Mouse (Mus musculus): ENCODE measurements around the gene 1520401A03Rik. TPM values are rescaled to one million over a fixed set of nuclear protein-coding genes. Genes with fewer than 3 reads are reported as not detected.

Gene 1520401A03Rik
- polyA plus RNA-seq, 1 experiment, result 7.1 TPM

DNA sequence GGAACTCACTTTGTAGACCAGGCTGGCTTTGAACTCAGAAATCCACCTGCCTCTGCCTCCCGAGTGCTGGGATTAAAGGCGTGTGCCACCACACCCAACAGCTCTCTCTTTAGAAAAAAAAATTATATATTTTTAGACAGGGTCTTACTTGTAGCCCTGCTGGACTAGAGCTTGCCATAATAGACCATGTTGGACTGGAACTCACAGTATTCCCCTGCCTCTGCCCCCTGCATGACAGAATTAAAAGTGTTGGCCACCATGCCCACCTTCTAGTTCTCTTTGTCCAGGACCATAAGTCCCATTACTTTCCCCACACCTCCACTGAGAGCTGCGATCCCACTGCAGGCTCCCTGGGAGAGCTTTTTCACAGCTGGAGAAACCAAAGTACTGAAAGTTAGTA lies 24.9 kb upstream of the 1520401A03Rik start:
- H3K27me3 ChIP-seq (ENCODE audit: control insufficient read depth, insufficient read depth, low read length), result no peaks in the 10 kb centered on the region
- H3K4me3 ChIP-seq (ENCODE audit: control insufficient read depth, low read depth, low read length), result no peak overlapping the region
- TF ChIP-seq CTCF (IDR thresholded peaks at IDR 0.05; ENCODE audit: control insufficient read depth, insufficient read depth, insufficient replicate concordance, low read depth, low read length) (no peak), POLR2A (IDR thresholded peaks at IDR 0.05; ENCODE audit: control insufficient read depth, low read depth, low read length) (no peak)
- no peak overlapping the region for H3K27ac ChIP-seq (ENCODE audit: control insufficient read depth, insufficient read depth, low read depth, low read length)
- peaks cover 14% of the 10 kb centered on the region for H3K4me1 ChIP-seq (ENCODE audit: control insufficient read depth, insufficient read depth, low read length)
- no peaks in the 10 kb centered on the region for H3K36me3 ChIP-seq (ENCODE audit: control insufficient read depth, insufficient read depth, low read length)

DNA sequence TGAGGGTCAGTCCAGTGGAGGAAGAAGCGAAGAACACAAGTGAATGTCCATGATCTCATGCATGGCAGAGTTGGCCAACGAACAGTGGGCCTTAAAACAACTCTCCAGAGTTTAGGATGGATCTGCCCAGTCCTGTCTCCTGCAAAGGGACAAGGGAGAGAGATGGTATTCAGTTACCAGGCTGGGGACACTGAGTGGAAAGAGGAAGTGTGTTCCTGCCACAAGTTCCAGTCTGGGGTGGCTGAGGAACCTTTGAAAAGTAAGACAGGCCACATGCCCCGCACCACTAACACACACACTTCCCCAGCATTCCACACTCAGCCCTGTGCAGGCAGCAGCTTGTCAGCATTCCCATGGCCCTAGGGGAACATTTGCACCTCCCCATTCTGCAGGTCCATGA lies 24.2 kb upstream of the 1520401A03Rik start:
- no peak for TF ChIP-seq CTCF (IDR thresholded peaks at IDR 0.05; ENCODE audit: control insufficient read depth, insufficient read depth, insufficient replicate concordance, low read depth, low read length)
- TF ChIP-seq POLR2A (IDR thresholded peaks at IDR 0.05; ENCODE audit: control insufficient read depth, low read depth, low read length), result no peak
- Histone ChIP-seq H3K36me3 (ENCODE audit: control insufficient read depth, insufficient read depth, low read length) (no peaks in the 10 kb centered on the region), H3K4me3 (ENCODE audit: control insufficient read depth, low read depth, low read length) (no peak overlapping the region), H3K27me3 (ENCODE audit: control insufficient read depth, insufficient read depth, low read length) (no peaks in the 10 kb centered on the region), H3K4me1 (ENCODE audit: control insufficient read depth, insufficient read depth, low read length) (peaks cover 21% of the 10 kb centered on the region), H3K27ac (ENCODE audit: control insufficient read depth, insufficient read depth, low read depth, low read length) (no peak overlapping the region)

GRCm38 (mm10) chr17:23746311-23746710 lies 23.7 kb upstream of the 1520401A03Rik start:
- Histone ChIP-seq H3K4me1 (ENCODE audit: control insufficient read depth, insufficient read depth, low read length) (peaks cover 21% of the 10 kb centered on the region), H3K36me3 (ENCODE audit: control insufficient read depth, insufficient read depth, low read length) (no peaks in the 10 kb centered on the region), H3K27me3 (ENCODE audit: control insufficient read depth, insufficient read depth, low read length) (no peaks in the 10 kb centered on the region), H3K27ac (ENCODE audit: control insufficient read depth, insufficient read depth, low read depth, low read length) (no peak overlapping the region), H3K4me3 (ENCODE audit: control insufficient read depth, low read depth, low read length) (peak overlapping the region; percentile 30)
- TF ChIP-seq CTCF (IDR thresholded peaks at IDR 0.05; ENCODE audit: control insufficient read depth, insufficient read depth, insufficient replicate concordance, low read depth, low read length), result no peak
- TF ChIP-seq POLR2A (IDR thresholded peaks at IDR 0.05; ENCODE audit: control insufficient read depth, low read depth, low read length), result no peak

DNA sequence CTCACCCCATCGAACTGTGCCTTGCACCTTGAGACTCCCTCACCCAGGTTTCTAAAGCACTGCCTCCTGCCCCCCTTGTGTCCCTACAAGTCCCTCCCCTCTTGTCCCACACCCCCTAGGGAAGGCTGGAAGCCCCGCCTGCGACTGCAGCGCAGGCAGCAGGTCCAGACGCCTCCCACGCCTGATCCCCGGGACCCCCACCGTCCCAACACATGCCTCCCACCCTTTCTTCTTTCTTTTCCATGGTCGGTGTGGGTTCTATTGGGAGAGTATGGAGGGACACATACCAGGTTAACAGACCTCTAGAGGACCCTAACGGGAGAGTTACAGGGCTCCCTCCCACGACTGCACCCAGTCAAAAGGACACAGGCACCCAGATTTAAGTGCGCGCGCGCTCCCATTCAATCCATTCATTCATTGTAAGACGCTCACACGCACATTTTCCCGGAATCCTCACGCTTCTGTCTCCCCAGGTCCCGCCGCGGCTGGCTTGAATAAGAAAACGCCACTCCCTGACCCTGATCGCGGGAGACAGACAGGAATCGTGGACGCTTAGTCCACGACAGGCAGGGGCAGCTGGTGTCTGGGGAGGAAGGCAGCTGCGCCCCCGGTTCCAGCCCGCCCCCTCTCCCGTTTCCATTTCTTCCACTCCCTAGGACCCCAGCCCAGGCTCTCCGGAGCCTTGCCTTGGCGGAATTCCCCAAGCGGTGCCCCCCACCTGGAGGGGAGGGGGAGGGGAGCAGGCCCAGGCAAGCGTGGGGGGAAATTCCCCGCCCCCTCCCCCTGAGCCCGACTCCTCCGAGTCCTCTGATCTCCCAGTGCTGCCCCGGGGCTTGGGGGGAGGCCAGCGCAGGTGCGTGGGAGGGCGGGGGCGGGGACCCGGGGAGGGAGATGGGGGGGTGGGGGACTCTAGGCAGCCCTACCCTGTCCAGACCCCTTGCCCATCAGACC lies 23.0 kb upstream of the 1520401A03Rik start, which contains the start of gene Kremen2:
Kremen2 (minus strand) TSS at position 533 of the 951 bp plus-strand sequence.
- H3K36me3 ChIP-seq (ENCODE audit: control insufficient read depth, insufficient read depth, low read length), result no peaks in the 10 kb centered on the region
- 0 out of 2 replicates have a peak, but pooled peaks cover under 1% of the 10 kb centered on the region for H3K27me3 ChIP-seq (ENCODE audit: control insufficient read depth, insufficient read depth, low read length)
- TF ChIP-seq POLR2A (IDR thresholded peaks at IDR 0.05; ENCODE audit: control insufficient read depth, low read depth, low read length) (no peak), CTCF (IDR thresholded peaks at IDR 0.05; ENCODE audit: control insufficient read depth, insufficient read depth, insufficient replicate concordance, low read depth, low read length) (no peak)
- peaks cover 25% of the 10 kb centered on the region for H3K4me1 ChIP-seq (ENCODE audit: control insufficient read depth, insufficient read depth, low read length)
- H3K27ac ChIP-seq (ENCODE audit: control insufficient read depth, insufficient read depth, low read depth, low read length), result no peak within 1 kb of the TSS
- peak within 1 kb of the TSS; percentile 30 for H3K4me3 ChIP-seq (ENCODE audit: control insufficient read depth, low read depth, low read length)

- H3K27ac ChIP-seq (ENCODE audit: control insufficient read depth, insufficient read depth, low read depth, low read length), result no peak overlapping the region
- peaks cover 33% of the 10 kb centered on the region for H3K4me1 ChIP-seq (ENCODE audit: control insufficient read depth, insufficient read depth, low read length)
- no peaks in the 10 kb centered on the region for H3K36me3 ChIP-seq (ENCODE audit: control insufficient read depth, insufficient read depth, low read length)
- no peak overlapping the region for H3K4me3 ChIP-seq (ENCODE audit: control insufficient read depth, low read depth, low read length)
- H3K27me3 ChIP-seq (ENCODE audit: control insufficient read depth, insufficient read depth, low read length), result 0 out of 2 replicates have a peak, but pooled peaks cover 4% of the 10 kb centered on the region
- TF ChIP-seq POLR2A (IDR thresholded peaks at IDR 0.05; ENCODE audit: control insufficient read depth, low read depth, low read length) (no peak), CTCF (IDR thresholded peaks at IDR 0.05; ENCODE audit: control insufficient read depth, insufficient read depth, insufficient replicate concordance, low read depth, low read length) (no peak)
Measured at GRCm38 (mm10) chr17:23744651-23745050, 22.1 kb upstream of the 1520401A03Rik start.

DNA sequence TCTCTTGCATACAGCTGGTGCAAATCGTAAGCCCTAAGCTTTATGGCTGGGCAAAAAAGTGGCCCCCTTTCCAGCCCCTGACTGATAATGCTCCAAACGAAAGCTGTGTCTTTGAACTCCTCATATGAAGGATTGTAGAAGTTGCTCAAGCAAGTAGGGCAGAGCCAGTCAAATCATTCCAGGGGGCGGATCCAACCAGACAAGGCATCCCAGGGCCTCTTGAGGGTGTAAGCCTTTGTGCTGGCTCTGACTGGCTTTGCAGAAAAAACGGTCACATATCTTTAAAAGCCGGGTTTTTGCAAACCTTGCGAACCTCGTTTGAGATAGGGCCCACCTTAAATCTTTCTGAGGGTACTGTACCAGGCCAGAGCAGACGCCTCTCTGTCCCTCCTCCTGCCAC lies 21.5 kb upstream of the 1520401A03Rik start:
- peaks cover 37% of the 10 kb centered on the region for H3K4me1 ChIP-seq (ENCODE audit: control insufficient read depth, insufficient read depth, low read length)

GRCm38 (mm10) chr17:23742941-23743340 lies 20.4 kb upstream of the 1520401A03Rik start:
- 0 out of 2 replicates have a peak, but pooled peaks cover 4% of the 10 kb centered on the region for H3K27me3 ChIP-seq (ENCODE audit: control insufficient read depth, insufficient read depth, low read length)
- H3K4me3 ChIP-seq (ENCODE audit: control insufficient read depth, low read depth, low read length), result peak overlapping the region; percentile 9
- no peaks in the 10 kb centered on the region for H3K36me3 ChIP-seq (ENCODE audit: control insufficient read depth, insufficient read depth, low read length)
- H3K4me1 ChIP-seq (ENCODE audit: control insufficient read depth, insufficient read depth, low read length), result peaks cover 37% of the 10 kb centered on the region
- TF ChIP-seq CTCF (IDR thresholded peaks at IDR 0.05; ENCODE audit: control insufficient read depth, insufficient read depth, insufficient replicate concordance, low read depth, low read length), result no peak
- TF ChIP-seq POLR2A (IDR thresholded peaks at IDR 0.05; ENCODE audit: control insufficient read depth, low read depth, low read length), result no peak
- H3K27ac ChIP-seq (ENCODE audit: control insufficient read depth, insufficient read depth, low read depth, low read length), result no peak overlapping the region

More for the DNA sequence above, 21.5 kb upstream of the 1520401A03Rik start:
- TF ChIP-seq POLR2A (IDR thresholded peaks at IDR 0.05; ENCODE audit: control insufficient read depth, low read depth, low read length) (no peak), CTCF (IDR thresholded peaks at IDR 0.05; ENCODE audit: control insufficient read depth, insufficient read depth, insufficient replicate concordance, low read depth, low read length) (no peak)
- Histone ChIP-seq H3K27ac (ENCODE audit: control insufficient read depth, insufficient read depth, low read depth, low read length) (no peak overlapping the region), H3K4me3 (ENCODE audit: control insufficient read depth, low read depth, low read length) (no peak overlapping the region), H3K27me3 (ENCODE audit: control insufficient read depth, insufficient read depth, low read length) (0 out of 2 replicates have a peak, but pooled peaks cover 4% of the 10 kb centered on the region), H3K36me3 (ENCODE audit: control insufficient read depth, insufficient read depth, low read length) (no peaks in the 10 kb centered on the region)
